Mouse (Mus musculus) subcutaneous adipose tissue, adult 2 months (tissue): ENCODE measurements around the gene Gm11168. TPM values are rescaled to one million over a fixed set of nuclear protein-coding genes. Genes with fewer than 3 reads are reported as not detected.

Source experiments
- polyA plus RNA-seq: library from polyadenylated mRNA; depleted of rRNA; stranded (reverse); fragments of >200 nt; gene quantifications from 2 replicates; pipeline ENCODE4 v1.2.3, GENCODE M21; 2012; ENCODE audit warnings: low replicate concordance; rRNA removed

Gm11168 gene
- not detected in 2 replicates for polyA plus RNA-seq

GRCm38 (mm10) chr9:3002794-3003396, at the start of gene Gm11168:
TSS of gene Gm11168 (plus strand) at chr9:3003346.

GRCm38 (mm10) chr9:3000445-3000972, 2.6 kb upstream of the Gm11168 start, which contains the start of gene Gm10722:
TSS of gene Gm10722 (plus strand) at chr9:3000922.

GRCm38 (mm10) chr9:3012733-3013279, 9.7 kb downstream of the Gm11168 start, which contains the start of gene Gm10721:
TSS of gene Gm10721 (plus strand) at chr9:3013140.

GRCm38 (mm10) chr9:3015354-3015753, 12.2 kb downstream of the Gm11168 start, which contains the start of gene Gm10720:
TSS of gene Gm10720 (plus strand) at chr9:3015654.

GRCm38 (mm10) chr9:3017108-3017507, 14.0 kb downstream of the Gm11168 start, which contains the start of gene Gm10719:
TSS of gene Gm10719 (plus strand) at chr9:3017408.

GRCm38 (mm10) chr9:3023312-3023984, 20.3 kb downstream of the Gm11168 start, which contains the start of gene Gm10718:
TSS of gene Gm10718 (plus strand) at chr9:3023547.

GRCm38 (mm10) chr9:3024912-3025467, 21.8 kb downstream of the Gm11168 start, which contains the start of gene Gm10717:
TSS of gene Gm10717 (plus strand) at chr9:3025417.

GRCm38 (mm10) chr9:3034299-3034698, 31.2 kb downstream of the Gm11168 start, which contains the start of gene Gm17535:
TSS of gene Gm17535 (plus strand) at chr9:3034599.

GRCm38 (mm10) chr9:3036577-3036976, 33.4 kb downstream of the Gm11168 start, which contains the start of gene Gm10715:
TSS of gene Gm10715 (plus strand) at chr9:3036877.

Other genes starting within 250 kb of the Gm11168 start
- gene Gm10722, start 2.4 kb upstream of the Gm11168 start, polyA plus RNA-seq: not detected in 2 replicates
- gene Gm10721, start 9.8 kb downstream of the Gm11168 start, polyA plus RNA-seq: not detected in 2 replicates
- not detected in 2 replicates for gene Gm10720, start 12.3 kb downstream of the Gm11168 start, polyA plus RNA-seq
- gene Gm10719, start 14.1 kb downstream of the Gm11168 start, polyA plus RNA-seq: not detected in 2 replicates
- gene Gm10718, start 20.2 kb downstream of the Gm11168 start, polyA plus RNA-seq: not detected in 2 replicates
- gene Gm10717, start 22.1 kb downstream of the Gm11168 start, polyA plus RNA-seq: not detected in 2 replicates
- not detected in 2 replicates for gene Gm17535, start 31.3 kb downstream of the Gm11168 start, polyA plus RNA-seq
- gene Gm10715, start 33.5 kb downstream of the Gm11168 start, polyA plus RNA-seq: not detected in 2 replicates